Mouse (Mus musculus) right cerebral cortex, postnatal 10 days (tissue): Measurements from ENCODE around the gene Slc25a38.

Experiments
- DNase-seq, 2 experiments: peaks; one replicate each; pipeline ENCODE4 v3.0.0; 2021; ENCODE audit warnings: low spot score in 2 of 2

The Slc25a38 gene

GRCm38 (mm10) chr9:120110211-120111018, at the start of gene Slc25a38:
TSS of gene Slc25a38 (plus strand) at chr9:120110374.
- peak; percentile 98 for DNase-seq

- no peak for DNase-seq
Measured at GRCm38 (mm10) chr9:120064317-120064716, 45.9 kb upstream of the Slc25a38 start.

GRCm38 (mm10) chr9:120067609-120068008, 42.6 kb upstream of the Slc25a38 start:
- no peak for DNase-seq

GRCm38 (mm10) chr9:120068047-120068446, 42.1 kb upstream of the Slc25a38 start:
- DNase-seq: peak; percentile 41 to 43

GRCm38 (mm10) chr9:120069779-120070178, 40.4 kb upstream of the Slc25a38 start, which contains the start of gene Cx3cr1:
TSS of gene Cx3cr1 (minus strand) at chr9:120069879.
- DNase-seq: no peak

- DNase-seq: no peak
Measured at GRCm38 (mm10) chr9:120071251-120071650, 38.9 kb upstream of the Slc25a38 start.

- DNase-seq: peak; percentile 65 to 80
Measured at GRCm38 (mm10) chr9:120073169-120073568, 37.0 kb upstream of the Slc25a38 start.

GRCm38 (mm10) chr9:120074516-120074915, 35.7 kb upstream of the Slc25a38 start:
- DNase-seq: no peak

GRCm38 (mm10) chr9:120078241-120078640, 31.9 kb upstream of the Slc25a38 start:
- DNase-seq: no peak

GRCm38 (mm10) chr9:120079901-120080300, 30.3 kb upstream of the Slc25a38 start:
- no peak for DNase-seq

- peak; percentile 59 to 70 for DNase-seq
Measured at GRCm38 (mm10) chr9:120080546-120081108, 29.5 kb upstream of the Slc25a38 start.

- DNase-seq: no peak
Measured at GRCm38 (mm10) chr9:120081247-120081646, 28.9 kb upstream of the Slc25a38 start.

- DNase-seq: peak; percentile 54 to 72
Measured at GRCm38 (mm10) chr9:120081967-120082366, 28.2 kb upstream of the Slc25a38 start.

- DNase-seq: no peak
Measured at GRCm38 (mm10) chr9:120082691-120083090, 27.5 kb upstream of the Slc25a38 start.

GRCm38 (mm10) chr9:120083158-120083894, 26.8 kb upstream of the Slc25a38 start:
- DNase-seq: no peak

- DNase-seq: no peak
Measured at GRCm38 (mm10) chr9:120084406-120084805, 25.8 kb upstream of the Slc25a38 start.

GRCm38 (mm10) chr9:120089125-120089524, 21.0 kb upstream of the Slc25a38 start:
- DNase-seq: no peak

- no peak for DNase-seq
Measured at GRCm38 (mm10) chr9:120091086-120091485, 19.1 kb upstream of the Slc25a38 start.

GRCm38 (mm10) chr9:120091696-120092238, 18.4 kb upstream of the Slc25a38 start, which contains the start of gene Ccr8:
TSS of gene Ccr8 (plus strand) at chr9:120092114.
- no peak for DNase-seq

- no peak for DNase-seq
Measured at GRCm38 (mm10) chr9:120093701-120094100, 16.5 kb upstream of the Slc25a38 start.

- no peak for DNase-seq
Measured at GRCm38 (mm10) chr9:120095886-120096285, 14.3 kb upstream of the Slc25a38 start.

GRCm38 (mm10) chr9:120098682-120099081, 11.5 kb upstream of the Slc25a38 start:
- DNase-seq: peak; percentile 73 to 84
